Mouse (Mus musculus) hindbrain, embryonic 15.5 days (tissue): ENCODE measurements at regions not wholly inside any gene's neighbourhood (a gene's known extent, or its start where the extent isn't known, plus 50 kb on each side); places are given as distances from the start of the nearest gene placed in this dataset.
A peak's percentile ranks its signal among the peaks of the same experiment; 100 is the strongest.

Experiments
- ATAC-seq: fragments of 200-750 bp; cut with Nextera tagmentation; 2 replicates; pipeline ENCODE4 v1.8.0; 2017; ENCODE audit warnings: low read depth, moderate number of reproducible peaks, moderate TSS enrichment; ENCODE audit not compliant: low FRiP score
- H3K27ac ChIP-seq: fragments of 300-500 bp; sonication (generic); replicated peaks from 2 replicates; pipeline ENCODE4 v1.5.1; 2015; ENCODE audit warnings: mild to moderate bottlenecking, inconsistent platforms
- H3K27me3 ChIP-seq: fragments of 300-500 bp; sonication (generic); 2 replicates; pipeline ENCODE4 v1.6.1; 2015; ENCODE audit warnings: control low read depth, inconsistent platforms
- H3K36me3 ChIP-seq: fragments of 300-500 bp; sonication (generic); 2 replicates; pipeline ENCODE4 v1.6.1; 2015; ENCODE audit warnings: control low read depth, inconsistent platforms
- H3K4me1 ChIP-seq: fragments of 300-500 bp; sonication (generic); replicated peaks from 2 replicates; pipeline ENCODE4 v1.6.1; 2015; ENCODE audit warnings: control low read depth, inconsistent platforms
- H3K4me2 ChIP-seq: fragments of 300-500 bp; sonication (generic); 2 replicates; pipeline ENCODE4 v1.6.1; 2015; ENCODE audit warnings: moderate library complexity, mild to moderate bottlenecking, inconsistent platforms
- H3K4me3 ChIP-seq: fragments of 300-500 bp; sonication (generic); 2 replicates; pipeline ENCODE4 v1.5.1; 2015; ENCODE audit warnings: mild to moderate bottlenecking, inconsistent platforms
- H3K9ac ChIP-seq: fragments of 300-500 bp; sonication (generic); 2 replicates; pipeline ENCODE4 v1.6.1; 2015; ENCODE audit warnings: inconsistent platforms
- H3K9me3 ChIP-seq: fragments of 300-500 bp; sonication (generic); 2 replicates; pipeline ENCODE4 v1.6.1; 2016; ENCODE audit warnings: control low read depth, inconsistent platforms
- WGBS: fragments of 180-500 bp; shearing (Covaris S2); methylation state at CpG from one replicate; pipeline ENCODE4 v1.1.7; 2015; 5-methylcytosine and 5-hydroxymethylcytosine counted together

- no peaks in the 10 kb centered on the region for H3K4me1 ChIP-seq
- no peak overlapping the region for H3K4me2 ChIP-seq
- H3K9ac ChIP-seq: no peak overlapping the region
- ATAC-seq: no peak
- H3K27ac ChIP-seq: no peak overlapping the region
- H3K9me3 ChIP-seq: no peaks in the 10 kb centered on the region
- H3K4me3 ChIP-seq: no peak overlapping the region
- 92% methylated on average over 2 of the region's 2 CpGs for WGBS
- H3K36me3 ChIP-seq: no peaks in the 10 kb centered on the region
- H3K27me3 ChIP-seq: no peaks in the 10 kb centered on the region
Observed at GRCm38 (mm10) chr12:15294898-15295297, 521.8 kb downstream of the Trib2 start.

GRCm38 (mm10) chr12:15262165-15262564 is 554.6 kb downstream of the Trib2 start:
- Histone ChIP-seq H3K36me3 (no peaks in the 10 kb centered on the region), H3K4me2 (no peak overlapping the region), H3K27ac (no peak overlapping the region), H3K4me1 (no peaks in the 10 kb centered on the region), H3K27me3 (no peaks in the 10 kb centered on the region), H3K4me3 (no peak overlapping the region), H3K9ac (no peak overlapping the region), H3K9me3 (no peaks in the 10 kb centered on the region)
- 93% methylated on average over 1 of the region's 1 CpGs for WGBS
- ATAC-seq: no peak

GRCm38 (mm10) chr12:15261604-15262003 is 555.1 kb downstream of the Trib2 start:
- WGBS: 96% methylated on average over 1 of the region's 1 CpGs

GRCm38 (mm10) chr12:15260907-15261415 is 555.8 kb downstream of the Trib2 start:
- Histone ChIP-seq H3K27me3 (no peaks in the 10 kb centered on the region), H3K9ac (no peak overlapping the region), H3K4me3 (no peak overlapping the region), H3K4me1 (no peaks in the 10 kb centered on the region), H3K27ac (no peak overlapping the region), H3K9me3 (no peaks in the 10 kb centered on the region), H3K4me2 (no peak overlapping the region), H3K36me3 (no peaks in the 10 kb centered on the region)
- ATAC-seq: 0 out of 2 replicates have a peak, but pooled peaks have one; percentile 61
- 40% methylated on average over 2 of the region's 2 CpGs for WGBS

More at GRCm38 (mm10) chr12:15261604-15262003, 555.1 kb downstream of the Trib2 start:
- no peaks in the 10 kb centered on the region for H3K9me3 ChIP-seq
- no peak overlapping the region for H3K4me2 ChIP-seq
- no peaks in the 10 kb centered on the region for H3K4me1 ChIP-seq
- no peak overlapping the region for H3K9ac ChIP-seq
- no peak for ATAC-seq
- no peaks in the 10 kb centered on the region for H3K27me3 ChIP-seq
- H3K36me3 ChIP-seq: no peaks in the 10 kb centered on the region
- H3K27ac ChIP-seq: no peak overlapping the region
- H3K4me3 ChIP-seq: no peak overlapping the region

GRCm38 (mm10) chr12:15244966-15245365 is 571.8 kb downstream of the Trib2 start:
- 55% methylated on average over 4 of the region's 4 CpGs for WGBS
- Histone ChIP-seq H3K4me2 (no peak overlapping the region), H3K27ac (no peak overlapping the region), H3K9ac (no peak overlapping the region), H3K4me1 (no peaks in the 10 kb centered on the region), H3K4me3 (no peak overlapping the region), H3K27me3 (no peaks in the 10 kb centered on the region), H3K9me3 (no peaks in the 10 kb centered on the region), H3K36me3 (no peaks in the 10 kb centered on the region)
- no peak for ATAC-seq

- Histone ChIP-seq H3K27me3 (no peaks in the 10 kb centered on the region), H3K36me3 (no peaks in the 10 kb centered on the region), H3K4me3 (no peak overlapping the region), H3K27ac (no peak overlapping the region), H3K9ac (no peak overlapping the region), H3K4me2 (no peak overlapping the region), H3K4me1 (peaks cover 4% of the 10 kb centered on the region; the same call in 1 of the 2 replicates), H3K9me3 (no peaks in the 10 kb centered on the region)
- ATAC-seq: peak; percentile 77; the same call in 1 of the 2 replicates
- WGBS: 68% methylated on average over 5 of the region's 5 CpGs
Observed at GRCm38 (mm10) chr12:15222497-15223170, 594.1 kb downstream of the Trib2 start.

GRCm38 (mm10) chr12:15218504-15218903 is 598.2 kb downstream of the Trib2 start:
- peak overlapping the region; percentile 51 for H3K4me2 ChIP-seq
- H3K9ac ChIP-seq: 0 out of 2 replicates have a peak overlapping the region, but pooled peaks have one; percentile 22
- peak; percentile 74 for ATAC-seq
- H3K27ac ChIP-seq: peak overlapping the region; percentile 53; the same call in 1 of the 2 replicates
- no peaks in the 10 kb centered on the region for H3K27me3 ChIP-seq
- peak overlapping the region; percentile 28; the same call in 1 of the 2 replicates for H3K4me3 ChIP-seq
- WGBS: 21% methylated on average over 8 of the region's 8 CpGs
- no peaks in the 10 kb centered on the region for H3K9me3 ChIP-seq
- no peaks in the 10 kb centered on the region for H3K36me3 ChIP-seq
- H3K4me1 ChIP-seq: peaks cover 13% of the 10 kb centered on the region; the same call in 1 of the 2 replicates

- Histone ChIP-seq H3K9ac (no peak overlapping the region), H3K4me1 (peaks cover 13% of the 10 kb centered on the region; the same call in 1 of the 2 replicates), H3K4me2 (no peak overlapping the region), H3K36me3 (no peaks in the 10 kb centered on the region), H3K27me3 (no peaks in the 10 kb centered on the region), H3K9me3 (no peaks in the 10 kb centered on the region), H3K27ac (no peak overlapping the region), H3K4me3 (no peak overlapping the region)
- 0 out of 2 replicates have a peak, but pooled peaks have one; percentile 34 for ATAC-seq
- 42% methylated on average over 3 of the region's 3 CpGs for WGBS
Observed at GRCm38 (mm10) chr12:15216180-15216579, 600.5 kb downstream of the Trib2 start.

GRCm38 (mm10) chr12:15174411-15175041 is 642.2 kb downstream of the Trib2 start:
- H3K27ac ChIP-seq: no peak overlapping the region
- H3K4me3 ChIP-seq: no peak overlapping the region
- 43% methylated on average over 6 of the region's 6 CpGs for WGBS
- H3K4me2 ChIP-seq: no peak overlapping the region
- ATAC-seq: peak; percentile 69; the same call in 1 of the 2 replicates
- no peaks in the 10 kb centered on the region for H3K27me3 ChIP-seq
- H3K36me3 ChIP-seq: no peaks in the 10 kb centered on the region
- no peak overlapping the region for H3K9ac ChIP-seq
- H3K4me1 ChIP-seq: no peaks in the 10 kb centered on the region
- H3K9me3 ChIP-seq: no peaks in the 10 kb centered on the region

- no peak for ATAC-seq
- no peaks in the 10 kb centered on the region for H3K36me3 ChIP-seq
- H3K9ac ChIP-seq: no peak overlapping the region
- no peak overlapping the region for H3K4me2 ChIP-seq
- no peak overlapping the region for H3K4me3 ChIP-seq
- H3K27me3 ChIP-seq: no peaks in the 10 kb centered on the region
- no peaks in the 10 kb centered on the region for H3K4me1 ChIP-seq
- H3K27ac ChIP-seq: no peak overlapping the region
- 87% methylated on average over 5 of the region's 5 CpGs for WGBS
- H3K9me3 ChIP-seq: no peaks in the 10 kb centered on the region
Observed at GRCm38 (mm10) chr12:15162605-15163004, 654.1 kb downstream of the Trib2 start.

- Histone ChIP-seq H3K4me3 (no peak overlapping the region), H3K9ac (no peak overlapping the region), H3K4me2 (no peak overlapping the region), H3K9me3 (no peaks in the 10 kb centered on the region), H3K36me3 (no peaks in the 10 kb centered on the region), H3K27ac (no peak overlapping the region), H3K4me1 (no peaks in the 10 kb centered on the region), H3K27me3 (no peaks in the 10 kb centered on the region)
- WGBS: 56% methylated on average over 3 of the region's 3 CpGs
- no peak for ATAC-seq
Observed at GRCm38 (mm10) chr12:15161864-15162263, 654.9 kb downstream of the Trib2 start.

GRCm38 (mm10) chr12:15160478-15160998 is 656.2 kb downstream of the Trib2 start:
- Histone ChIP-seq H3K4me3 (no peak overlapping the region), H3K27me3 (no peaks in the 10 kb centered on the region), H3K9ac (no peak overlapping the region), H3K27ac (no peak overlapping the region), H3K4me1 (no peaks in the 10 kb centered on the region), H3K36me3 (no peaks in the 10 kb centered on the region), H3K9me3 (no peaks in the 10 kb centered on the region), H3K4me2 (no peak overlapping the region)
- 97% methylated on average over 2 of the region's 2 CpGs for WGBS
- no peak for ATAC-seq
